Mouse (Mus musculus) embryonic facial prominence, embryonic 14.5 days (tissue): ENCODE measurements around the gene Cntn4. TPM values are rescaled to one million over a fixed set of nuclear protein-coding genes. Genes with fewer than 3 reads are reported as not detected.

Source experiments
- ATAC-seq: fragments of 200-750 bp; cut with Nextera tagmentation; 2 replicates; pipeline ENCODE4 v1.8.0; 2017; ENCODE audit warnings: low read depth, moderate number of reproducible peaks, moderate TSS enrichment
- DNase-seq: peaks from one replicate; pipeline ENCODE4 v3.0.0-alpha.2; 2015; ENCODE audit warnings: low spot score
- H3K27ac ChIP-seq: fragments of 300-500 bp; sonication (generic); replicated peaks from 2 replicates; pipeline ENCODE4 v1.5.1; 2014; ENCODE audit warnings: low read depth, mild to moderate bottlenecking, low read length, moderate library complexity
- H3K27me3 ChIP-seq: fragments of 300-500 bp; sonication (generic); replicated peaks from 2 replicates; pipeline ENCODE4 v1.6.1; 2014; ENCODE audit warnings: low read length; ENCODE audit not compliant: control insufficient read depth, insufficient read depth
- H3K36me3 ChIP-seq: fragments of 300-500 bp; sonication (generic); 2 replicates; pipeline ENCODE4 v1.6.1; 2014; ENCODE audit warnings: low read length, mixed read lengths; ENCODE audit not compliant: control insufficient read depth, insufficient read depth
- H3K4me1 ChIP-seq: fragments of 300-500 bp; sonication (generic); 2 replicates; pipeline ENCODE4 v1.6.1; 2014; ENCODE audit warnings: antibody characterized with exemption, low read length; ENCODE audit not compliant: control insufficient read depth, insufficient read depth
- H3K4me2 ChIP-seq: fragments of 300-500 bp; sonication (generic); 2 replicates; pipeline ENCODE4 v1.6.1; 2014; ENCODE audit warnings: low read depth, mild to moderate bottlenecking, low read length, moderate library complexity, mixed read lengths
- H3K4me3 ChIP-seq: fragments of 300-500 bp; sonication (generic); 2 replicates; pipeline ENCODE4 v1.5.1; 2014; ENCODE audit warnings: low read depth, mild to moderate bottlenecking, low read length
- H3K9ac ChIP-seq: fragments of 300-500 bp; sonication (generic); 2 replicates; pipeline ENCODE4 v1.6.1; 2014; ENCODE audit warnings: low read depth, mild to moderate bottlenecking, low read length, moderate library complexity, mixed read lengths
- H3K9me3 ChIP-seq: fragments of 300-500 bp; sonication (generic); 2 replicates; pipeline ENCODE4 v1.6.1; 2016; ENCODE audit warnings: low read length; ENCODE audit not compliant: control insufficient read depth
- WGBS: fragments of 180-500 bp; shearing (Covaris S2); extraction: QIAGEN DNeasy Blood & Tissue Kit; methylation state at CpG from one replicate; pipeline ENCODE4 v1.1.7; 2014; 5-methylcytosine and 5-hydroxymethylcytosine counted together
- polyA plus RNA-seq: library from polyadenylated mRNA; unstranded; fragments of >200 nt; fragmentation: Nextera tagmentation; extraction: Ambion mirVana; gene quantifications from 2 replicates; pipeline ENCODE4 v1.2.1, GENCODE M21; 2014

The Cntn4 gene
- polyA plus RNA-seq, 1 experiment from 2014 or later: 13.2 TPM

DNA sequence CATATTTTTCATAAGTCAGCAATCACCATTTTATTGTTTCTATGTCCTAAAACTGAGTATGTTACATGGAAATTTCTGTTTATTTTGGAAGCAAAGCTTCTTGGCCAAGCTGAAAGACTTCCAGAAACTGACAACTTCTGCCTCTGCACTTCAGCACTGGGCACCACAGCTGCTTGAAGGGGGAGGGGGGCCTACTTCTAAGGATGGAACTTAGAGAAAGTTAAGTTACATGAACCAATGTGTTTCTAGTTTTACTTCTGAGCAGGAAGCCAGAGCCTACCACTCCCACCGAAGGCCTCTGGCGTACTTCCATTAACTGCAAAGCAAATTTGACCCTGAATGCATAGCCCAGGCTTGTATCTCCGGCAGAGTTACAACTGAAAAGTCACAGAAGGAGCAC, 749.2 kb downstream of the Cntn4 start:
- no peaks in the 10 kb centered on the region for H3K36me3 ChIP-seq
- WGBS: 48% methylated on average over 3 of the region's 3 CpGs
- H3K4me1 ChIP-seq: peaks cover 4% of the 10 kb centered on the region; the same call in 1 of the 2 replicates
- H3K4me3 ChIP-seq: no peak overlapping the region
- H3K27me3 ChIP-seq: no peaks in the 10 kb centered on the region
- no peak overlapping the region for H3K9ac ChIP-seq
- H3K4me2 ChIP-seq: no peak overlapping the region
- no peak for ATAC-seq
- H3K27ac ChIP-seq: no peak overlapping the region
- DNase-seq: peak; percentile 47
- no peaks in the 10 kb centered on the region for H3K9me3 ChIP-seq

DNA sequence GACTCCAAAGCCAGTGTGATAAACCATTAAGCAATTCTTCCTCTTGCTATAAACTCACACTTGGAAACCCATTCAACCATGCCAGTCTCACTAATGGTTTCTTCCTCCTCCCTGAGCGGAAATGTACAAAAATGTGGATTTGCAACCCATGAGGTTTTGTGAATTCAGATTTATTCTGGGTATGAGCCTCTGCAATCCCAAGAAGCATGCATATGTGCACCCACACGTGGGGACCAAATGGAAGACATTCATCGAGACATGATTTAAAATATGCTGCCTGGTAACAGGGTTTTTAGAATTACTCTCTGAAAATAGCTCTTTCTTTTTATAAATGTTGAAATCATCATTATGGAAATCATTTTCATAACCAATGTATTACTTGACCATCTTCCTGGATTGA, 754.0 kb downstream of the Cntn4 start:
- no peak overlapping the region for H3K4me3 ChIP-seq
- H3K4me1 ChIP-seq: peaks cover 4% of the 10 kb centered on the region; the same call in 1 of the 2 replicates
- H3K9me3 ChIP-seq: no peaks in the 10 kb centered on the region
- no peak overlapping the region for H3K9ac ChIP-seq
- no peaks in the 10 kb centered on the region for H3K36me3 ChIP-seq
- ATAC-seq (no peak), DNase-seq (peak; percentile 8)
- H3K27ac ChIP-seq: no peak overlapping the region
- no peaks in the 10 kb centered on the region for H3K27me3 ChIP-seq
- H3K4me2 ChIP-seq: no peak overlapping the region
- 75% methylated on average over 3 of the region's 3 CpGs for WGBS

DNA sequence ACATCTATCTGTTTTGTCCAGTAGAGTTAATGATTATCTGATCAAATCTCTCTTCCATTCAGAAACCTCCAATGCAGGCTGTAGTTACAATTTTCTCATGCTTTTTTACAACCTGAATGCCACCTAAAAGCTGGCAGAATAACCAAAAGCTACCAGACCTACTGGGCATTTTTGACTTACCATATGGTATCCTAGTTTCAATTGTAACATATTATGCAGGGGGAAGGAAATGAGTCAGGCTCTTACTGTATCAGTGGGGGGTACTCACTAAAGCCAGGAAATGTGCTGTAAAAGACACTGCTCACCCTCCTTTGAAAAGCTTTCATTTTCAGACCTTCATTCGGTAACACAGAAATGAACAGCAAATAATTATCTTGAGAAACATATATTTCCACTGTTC, 763.3 kb downstream of the Cntn4 start:
- no peaks in the 10 kb centered on the region for H3K36me3 ChIP-seq
- H3K4me2 ChIP-seq: no peak overlapping the region
- H3K27ac ChIP-seq: no peak overlapping the region
- H3K27me3 ChIP-seq: no peaks in the 10 kb centered on the region
- H3K4me3 ChIP-seq: no peak overlapping the region
- H3K9ac ChIP-seq: no peak overlapping the region
- no peaks in the 10 kb centered on the region for H3K9me3 ChIP-seq
- DNase-seq: no peak
- H3K4me1 ChIP-seq: no peaks in the 10 kb centered on the region
- WGBS: 65% methylated on average over 1 of the region's 1 CpGs
- ATAC-seq: no peak

DNA sequence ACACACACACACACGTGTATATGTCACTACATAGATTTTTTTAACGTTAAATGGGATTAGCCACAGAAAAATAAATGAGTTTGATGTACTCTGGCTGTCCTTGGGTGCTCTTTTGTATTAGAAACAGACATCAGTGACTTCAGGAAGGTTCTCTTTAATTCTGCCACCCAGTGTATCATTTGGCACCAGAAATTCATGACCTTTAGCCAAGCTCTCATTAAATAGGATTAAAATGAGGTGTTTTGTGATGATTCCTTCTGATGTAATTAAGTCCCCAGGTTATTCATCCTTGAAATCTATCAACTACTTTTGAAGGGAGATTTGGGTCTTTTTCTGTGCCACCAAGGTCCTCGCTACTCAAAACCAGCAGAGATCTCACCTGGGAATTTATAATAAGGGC, 763.8 kb downstream of the Cntn4 start:
- no peak overlapping the region for H3K9ac ChIP-seq
- no peak overlapping the region for H3K4me2 ChIP-seq
- 73% methylated on average over 3 of the region's 3 CpGs for WGBS
- no peaks in the 10 kb centered on the region for H3K9me3 ChIP-seq
- ATAC-seq: no peak
- H3K27ac ChIP-seq: no peak overlapping the region
- H3K36me3 ChIP-seq: no peaks in the 10 kb centered on the region
- H3K4me1 ChIP-seq: no peaks in the 10 kb centered on the region
- H3K4me3 ChIP-seq: no peak overlapping the region
- no peaks in the 10 kb centered on the region for H3K27me3 ChIP-seq
- no peak for DNase-seq

DNA sequence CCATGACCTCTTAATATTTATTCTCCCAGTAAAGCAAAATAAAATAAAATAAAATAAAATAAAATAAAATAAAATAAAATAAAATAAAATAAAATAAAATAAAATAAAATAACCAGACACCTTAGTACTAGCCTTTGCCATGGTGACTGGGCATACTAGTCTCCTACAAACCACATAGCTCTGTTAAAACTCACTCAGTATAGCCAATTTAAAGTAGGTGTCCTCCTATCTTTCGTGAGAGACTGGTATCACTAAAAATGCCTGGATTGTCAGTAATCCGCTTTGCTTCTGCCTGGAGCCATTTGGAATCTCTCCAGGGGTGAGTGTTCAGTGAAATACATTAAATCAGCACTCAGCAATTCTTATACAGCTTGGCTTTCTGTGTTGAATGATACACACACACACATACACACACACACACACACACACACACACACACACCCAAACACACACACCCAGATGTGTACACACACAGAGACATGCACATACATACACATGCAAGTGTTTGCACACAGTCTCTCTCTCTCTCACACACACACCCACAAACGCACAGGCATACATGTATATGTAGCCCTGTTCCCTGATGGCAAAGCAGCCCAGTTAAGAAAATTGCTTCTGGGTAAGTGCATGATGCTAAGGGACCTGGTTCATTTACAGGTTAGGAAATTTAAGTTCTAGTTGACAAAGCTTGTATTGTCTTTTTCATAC, 776.8 kb downstream of the Cntn4 start:
- H3K4me2 ChIP-seq: no peak overlapping the region
- DNase-seq (no peak), ATAC-seq (peak; percentile 37; the same call in 1 of the 2 replicates)
- no peaks in the 10 kb centered on the region for H3K9me3 ChIP-seq
- no peaks in the 10 kb centered on the region for H3K27me3 ChIP-seq
- H3K9ac ChIP-seq: no peak overlapping the region
- H3K36me3 ChIP-seq: no peaks in the 10 kb centered on the region
- 63% methylated on average over 3 of the region's 3 CpGs for WGBS
- no peak overlapping the region for H3K4me3 ChIP-seq
- no peak overlapping the region for H3K27ac ChIP-seq
- H3K4me1 ChIP-seq: no peaks in the 10 kb centered on the region

DNA sequence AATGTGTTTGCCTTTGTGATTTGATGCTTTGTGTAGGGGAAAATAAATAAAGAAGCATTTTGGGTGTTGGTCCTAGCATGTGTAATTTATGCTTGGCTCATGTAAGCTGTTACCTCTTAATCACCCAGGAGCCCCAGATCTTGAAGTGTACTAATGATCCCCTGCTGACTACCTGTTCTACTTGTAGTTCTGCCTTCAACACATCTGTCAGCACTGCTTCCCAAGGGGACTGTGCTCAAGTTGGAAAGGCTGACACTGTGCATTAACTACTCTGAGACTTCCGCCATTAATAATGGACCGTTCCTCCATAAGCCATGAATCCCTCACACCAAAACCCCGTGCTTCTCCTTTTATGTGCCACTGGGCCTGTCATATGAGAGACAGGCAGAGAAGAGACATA, 778.2 kb downstream of the Cntn4 start:
- Histone ChIP-seq H3K4me1 (no peaks in the 10 kb centered on the region), H3K27me3 (no peaks in the 10 kb centered on the region), H3K9ac (no peak overlapping the region), H3K36me3 (no peaks in the 10 kb centered on the region), H3K9me3 (no peaks in the 10 kb centered on the region), H3K4me2 (no peak overlapping the region), H3K27ac (no peak overlapping the region), H3K4me3 (no peak overlapping the region)
- 60% methylated on average over 3 of the region's 3 CpGs for WGBS
- peak; percentile 63; the same call in 1 of the 2 replicates for ATAC-seq
- peak; percentile 22 for DNase-seq

DNA sequence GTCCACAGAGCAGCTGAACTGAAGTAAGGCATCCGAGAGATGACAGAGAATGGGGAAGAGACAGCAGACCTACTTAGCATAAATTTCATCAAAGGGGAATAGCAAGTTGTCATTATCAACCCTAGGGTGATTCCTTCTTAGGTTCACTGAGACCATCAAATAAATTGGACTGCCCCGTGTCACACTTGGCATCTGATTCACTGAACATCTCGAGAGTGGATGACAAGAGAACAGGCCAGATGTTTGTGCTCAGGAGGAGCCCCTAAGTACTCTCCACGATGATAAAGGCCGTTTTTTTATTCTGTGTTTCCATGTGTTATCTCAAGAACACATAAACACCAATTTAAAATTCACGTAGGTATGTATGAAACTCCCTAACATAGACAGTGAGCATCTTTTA, 780.7 kb downstream of the Cntn4 start:
- no peaks in the 10 kb centered on the region for H3K4me1 ChIP-seq
- H3K9me3 ChIP-seq: no peaks in the 10 kb centered on the region
- ATAC-seq (no peak), DNase-seq (no peak)
- no peak overlapping the region for H3K4me3 ChIP-seq
- H3K9ac ChIP-seq: no peak overlapping the region
- H3K27ac ChIP-seq: no peak overlapping the region
- H3K4me2 ChIP-seq: no peak overlapping the region
- H3K36me3 ChIP-seq: no peaks in the 10 kb centered on the region
- H3K27me3 ChIP-seq: no peaks in the 10 kb centered on the region
- WGBS: 73% methylated on average over 6 of the region's 6 CpGs

DNA sequence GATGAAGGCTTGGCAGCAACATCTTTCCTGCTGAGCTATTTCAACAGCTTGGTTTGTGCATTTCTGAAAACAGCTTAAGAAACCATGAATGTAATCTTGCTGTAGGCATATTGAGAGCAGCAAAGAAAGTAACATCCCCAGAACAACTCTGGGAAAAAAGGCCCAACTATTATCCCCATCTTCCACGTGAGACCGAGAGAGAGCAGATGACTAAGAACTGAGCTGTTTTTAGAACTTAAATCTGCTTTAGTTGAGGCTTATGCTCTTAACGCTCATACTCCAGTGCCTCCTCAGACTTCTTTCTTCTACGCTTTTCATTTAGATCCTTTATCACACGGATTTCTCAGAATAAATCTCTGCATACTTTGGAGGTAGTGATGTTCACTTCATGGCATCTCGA, 784.9 kb downstream of the Cntn4 start:
- no peak overlapping the region for H3K4me2 ChIP-seq
- no peak overlapping the region for H3K27ac ChIP-seq
- H3K36me3 ChIP-seq: no peaks in the 10 kb centered on the region
- no peaks in the 10 kb centered on the region for H3K27me3 ChIP-seq
- ATAC-seq (no peak), DNase-seq (no peak)
- H3K9ac ChIP-seq: no peak overlapping the region
- no peak overlapping the region for H3K4me3 ChIP-seq
- H3K9me3 ChIP-seq: no peaks in the 10 kb centered on the region
- H3K4me1 ChIP-seq: 0 out of 2 replicates have a peak, but pooled peaks cover 4% of the 10 kb centered on the region
- WGBS: 90% methylated on average over 6 of the region's 6 CpGs

DNA sequence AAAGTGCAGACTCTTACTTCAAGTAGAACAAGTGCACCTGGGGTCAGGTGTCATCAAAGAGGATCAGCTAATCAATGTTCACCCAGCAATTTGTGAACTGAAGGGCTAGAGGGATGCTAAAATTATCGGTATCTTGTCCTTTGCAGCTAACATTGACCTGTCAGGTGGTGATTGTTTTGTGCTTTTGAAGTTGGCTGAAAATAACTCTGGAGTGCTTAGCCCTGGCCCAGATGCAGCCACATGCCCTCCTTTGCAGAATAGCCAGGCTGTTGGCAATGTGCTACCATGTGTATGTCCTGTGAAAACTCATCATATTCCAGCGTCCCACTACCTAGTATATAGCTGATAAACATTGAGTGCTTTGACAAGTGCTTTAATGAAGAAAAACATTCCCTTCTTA, 786.4 kb downstream of the Cntn4 start:
- H3K9me3 ChIP-seq: no peaks in the 10 kb centered on the region
- 0 out of 2 replicates have a peak, but pooled peaks cover 4% of the 10 kb centered on the region for H3K4me1 ChIP-seq
- no peak overlapping the region for H3K9ac ChIP-seq
- H3K4me2 ChIP-seq: no peak overlapping the region
- 89% methylated on average over 2 of the region's 2 CpGs for WGBS
- H3K36me3 ChIP-seq: no peaks in the 10 kb centered on the region
- no peaks in the 10 kb centered on the region for H3K27me3 ChIP-seq
- ATAC-seq: no peak
- H3K27ac ChIP-seq: no peak overlapping the region
- DNase-seq: no peak
- no peak overlapping the region for H3K4me3 ChIP-seq
